Mouse (Mus musculus) forebrain, embryonic 13.5 days (tissue): Measurements from ENCODE around the gene Eno1. TPM values are rescaled to one million over a fixed set of nuclear protein-coding genes. Genes with fewer than 3 reads are reported as not detected.

ENCODE experiments used
- ATAC-seq: fragments of 200-750 bp; cut with Nextera tagmentation; 2 replicates; pipeline ENCODE4 v1.8.0; 2017
- H3K27ac ChIP-seq: fragments of 300-500 bp; sonication (generic); 2 replicates; pipeline ENCODE4 v1.5.1; 2015; ENCODE audit warnings: inconsistent platforms, mild to moderate bottlenecking, moderate library complexity
- H3K27me3 ChIP-seq: fragments of 300-500 bp; sonication (generic); 2 replicates; pipeline ENCODE4 v1.6.1; 2015; ENCODE audit warnings: mild to moderate bottlenecking, inconsistent platforms
- H3K36me3 ChIP-seq: fragments of 300-500 bp; sonication (generic); 2 replicates; pipeline ENCODE4 v1.6.1; 2015; ENCODE audit warnings: mild to moderate bottlenecking, inconsistent platforms; ENCODE audit not compliant: poor library complexity, severe bottlenecking
- H3K4me1 ChIP-seq: fragments of 300-500 bp; sonication (generic); 2 replicates; pipeline ENCODE4 v1.6.1; 2015; ENCODE audit warnings: inconsistent platforms
- H3K4me2 ChIP-seq: fragments of 300-500 bp; sonication (generic); 2 replicates; pipeline ENCODE4 v1.6.1; 2015; ENCODE audit warnings: inconsistent platforms, mild to moderate bottlenecking, moderate library complexity
- H3K4me3 ChIP-seq: fragments of 300-500 bp; sonication (generic); 2 replicates; pipeline ENCODE4 v1.5.1; 2015; ENCODE audit warnings: mild to moderate bottlenecking, inconsistent platforms
- H3K9ac ChIP-seq: fragments of 300-500 bp; sonication (generic); 2 replicates; pipeline ENCODE4 v1.6.1; 2015; ENCODE audit warnings: mild to moderate bottlenecking, inconsistent platforms
- H3K9me3 ChIP-seq: fragments of 300-500 bp; sonication (generic); replicated peaks from 2 replicates; pipeline ENCODE4 v1.6.1; 2016; ENCODE audit warnings: inconsistent platforms
- WGBS: fragments of 180-500 bp; shearing (Covaris S2); methylation state at CpG from one replicate; pipeline ENCODE4 v1.1.7; 2015; 5-methylcytosine and 5-hydroxymethylcytosine counted together
- polyA plus RNA-seq: library from polyadenylated mRNA; unstranded; fragments of >200 nt; fragmentation: Nextera tagmentation; extraction: Ambion mirVana; gene quantifications from 2 replicates; pipeline ENCODE4 v1.2.1, GENCODE M21; 2015

Eno1 gene
- polyA plus RNA-seq, 1 experiment from 2014 or later: 1,143 TPM

- Histone ChIP-seq H3K4me2 (no peak overlapping the region), H3K9me3 (no peaks in the 10 kb centered on the region), H3K27ac (no peak overlapping the region), H3K4me1 (peaks cover 49% of the 10 kb centered on the region), H3K4me3 (no peak overlapping the region), H3K27me3 (no peaks in the 10 kb centered on the region), H3K9ac (no peak overlapping the region), H3K36me3 (no peaks in the 10 kb centered on the region)
- WGBS: 32% methylated on average over 10 of the region's 15 CpGs
- ATAC-seq: no peak
These were observed 6.7 kb upstream of the Eno1 start for GRCm38 (mm10) chr4:150229747-150230390.

GRCm38 (mm10) chr4:150230460-150231407 lies 5.8 kb upstream of the Eno1 start:
- H3K9ac ChIP-seq: 0 out of 2 replicates have a peak overlapping the region, but pooled peaks have one; percentile 8
- no peaks in the 10 kb centered on the region for H3K27me3 ChIP-seq
- H3K9me3 ChIP-seq: no peaks in the 10 kb centered on the region
- peaks cover 54% of the 10 kb centered on the region for H3K4me1 ChIP-seq
- 10% methylated on average over 21 of the region's 21 CpGs for WGBS
- H3K4me3 ChIP-seq: no peak overlapping the region
- no peak for ATAC-seq
- H3K27ac ChIP-seq: no peak overlapping the region
- H3K4me2 ChIP-seq: no peak overlapping the region
- H3K36me3 ChIP-seq: no peaks in the 10 kb centered on the region

- Histone ChIP-seq H3K27ac (no peak overlapping the region), H3K9me3 (no peaks in the 10 kb centered on the region), H3K27me3 (no peaks in the 10 kb centered on the region), H3K4me2 (no peak overlapping the region), H3K4me1 (peaks cover 49% of the 10 kb centered on the region), H3K9ac (no peak overlapping the region), H3K4me3 (no peak overlapping the region), H3K36me3 (no peaks in the 10 kb centered on the region)
- ATAC-seq: no peak
- 60% methylated on average over 8 of the region's 8 CpGs for WGBS
These were observed 4.7 kb upstream of the Eno1 start for GRCm38 (mm10) chr4:150231871-150232270.

GRCm38 (mm10) chr4:150234599-150235327 lies 1.8 kb upstream of the Eno1 start:
- ATAC-seq: no peak
- Histone ChIP-seq H3K27me3 (no peaks in the 10 kb centered on the region), H3K9ac (0 out of 2 replicates have a peak overlapping the region, but pooled peaks have one; percentile 3), H3K9me3 (no peaks in the 10 kb centered on the region), H3K4me1 (peaks cover 49% of the 10 kb centered on the region), H3K4me3 (no peak overlapping the region), H3K27ac (peak overlapping the region; percentile 49; the same call in 1 of the 2 replicates), H3K36me3 (no peaks in the 10 kb centered on the region), H3K4me2 (no peak overlapping the region)
- 26% methylated on average over 8 of the region's 8 CpGs for WGBS

GRCm38 (mm10) chr4:150235585-150235984 lies 936 bp upstream of the Eno1 start:
- WGBS: 62% methylated on average over 4 of the region's 4 CpGs
- no peaks in the 10 kb centered on the region for H3K9me3 ChIP-seq
- no peak overlapping the region for H3K4me2 ChIP-seq
- H3K9ac ChIP-seq: no peak overlapping the region
- no peak overlapping the region for H3K4me3 ChIP-seq
- H3K27ac ChIP-seq: no peak overlapping the region; the same call in 1 of the 2 replicates
- peaks cover 3% of the 10 kb centered on the region for H3K36me3 ChIP-seq
- H3K27me3 ChIP-seq: no peaks in the 10 kb centered on the region
- H3K4me1 ChIP-seq: peaks cover 49% of the 10 kb centered on the region
- ATAC-seq: no peak

- ATAC-seq: no peak
- 78% methylated on average over 8 of the region's 8 CpGs for WGBS
- H3K4me1 ChIP-seq: peaks cover 47% of the 10 kb centered on the region
These were observed 490 bp upstream of the Eno1 start for GRCm38 (mm10) chr4:150236031-150236430.

GRCm38 (mm10) chr4:150237636-150238361 lies 1.3 kb downstream of the Eno1 start:
- Histone ChIP-seq H3K9ac (peak overlapping the region; percentile 87), H3K4me2 (peak overlapping the region; percentile 74), H3K27me3 (no peaks in the 10 kb centered on the region), H3K4me1 (peaks cover 57% of the 10 kb centered on the region), H3K27ac (peak overlapping the region; percentile 98), H3K4me3 (peak overlapping the region; percentile 83), H3K9me3 (no peaks in the 10 kb centered on the region), H3K36me3 (peaks cover 24% of the 10 kb centered on the region)
- no peak for ATAC-seq
- WGBS: under 1% methylated on average over 21 of the region's 21 CpGs

More at GRCm38 (mm10) chr4:150236031-150236430, 490 bp upstream of the Eno1 start:
- H3K27me3 ChIP-seq: no peaks in the 10 kb centered on the region
- H3K27ac ChIP-seq: peak overlapping the region; percentile 98
- H3K9ac ChIP-seq: peak overlapping the region; percentile 87
- H3K4me2 ChIP-seq: peak overlapping the region; percentile 74
- peaks cover 7% of the 10 kb centered on the region for H3K36me3 ChIP-seq
- H3K4me3 ChIP-seq: peak overlapping the region; percentile 83
- no peaks in the 10 kb centered on the region for H3K9me3 ChIP-seq

GRCm38 (mm10) chr4:150238433-150239086 lies 2.0 kb downstream of the Eno1 start:
- Histone ChIP-seq H3K27ac (peak overlapping the region; percentile 98; the same call in 1 of the 2 replicates), H3K4me2 (peak overlapping the region; percentile 74), H3K4me3 (peak overlapping the region; percentile 83), H3K4me1 (peaks cover 57% of the 10 kb centered on the region), H3K9ac (peak overlapping the region; percentile 87), H3K9me3 (no peaks in the 10 kb centered on the region), H3K27me3 (no peaks in the 10 kb centered on the region), H3K36me3 (peaks cover 32% of the 10 kb centered on the region)
- WGBS: 2% methylated on average over 3 of the region's 3 CpGs
- ATAC-seq: no peak

GRCm38 (mm10) chr4:150239087-150239480 lies 2.6 kb downstream of the Eno1 start:
- no peak overlapping the region; the same call in 1 of the 2 replicates for H3K27ac ChIP-seq

GRCm38 (mm10) chr4:150239503-150239902 lies 3.0 kb downstream of the Eno1 start:
- peaks cover 54% of the 10 kb centered on the region for H3K4me1 ChIP-seq
- peak overlapping the region; percentile 83 for H3K4me3 ChIP-seq
- no peaks in the 10 kb centered on the region for H3K9me3 ChIP-seq
- no peak overlapping the region; the same call in 1 of the 2 replicates for H3K27ac ChIP-seq
- no peaks in the 10 kb centered on the region for H3K27me3 ChIP-seq
- peak overlapping the region; percentile 74 for H3K4me2 ChIP-seq
- ATAC-seq: no peak
- peak overlapping the region; percentile 87; the same call in 1 of the 2 replicates for H3K9ac ChIP-seq
- WGBS: 42% methylated on average over 6 of the region's 6 CpGs
- H3K36me3 ChIP-seq: peaks cover 41% of the 10 kb centered on the region

More at GRCm38 (mm10) chr4:150239087-150239480, 2.6 kb downstream of the Eno1 start:
- Histone ChIP-seq H3K27me3 (no peaks in the 10 kb centered on the region), H3K36me3 (peaks cover 37% of the 10 kb centered on the region), H3K9me3 (no peaks in the 10 kb centered on the region), H3K9ac (peak overlapping the region; percentile 87), H3K4me3 (peak overlapping the region; percentile 83), H3K4me1 (peaks cover 57% of the 10 kb centered on the region), H3K4me2 (peak overlapping the region; percentile 74)
- WGBS: 28% methylated on average over 5 of the region's 5 CpGs
- ATAC-seq: no peak
